Mouse (Mus musculus) subcutaneous adipose tissue, adult 2 months (tissue): ENCODE data around the gene Spdl1. TPM values are rescaled to one million over a fixed set of nuclear protein-coding genes. Genes with fewer than 3 reads are reported as not detected.

Experiments used
- polyA plus RNA-seq: library from polyadenylated mRNA; depleted of rRNA; stranded (reverse); fragments of >200 nt; gene quantifications from 2 replicates; pipeline ENCODE4 v1.2.3, GENCODE M21; 2012; ENCODE audit warnings: low replicate concordance; rRNA removed

Spdl1 gene
- polyA plus RNA-seq: 0.40 and 1.4 TPM in 2 replicates

DNA sequence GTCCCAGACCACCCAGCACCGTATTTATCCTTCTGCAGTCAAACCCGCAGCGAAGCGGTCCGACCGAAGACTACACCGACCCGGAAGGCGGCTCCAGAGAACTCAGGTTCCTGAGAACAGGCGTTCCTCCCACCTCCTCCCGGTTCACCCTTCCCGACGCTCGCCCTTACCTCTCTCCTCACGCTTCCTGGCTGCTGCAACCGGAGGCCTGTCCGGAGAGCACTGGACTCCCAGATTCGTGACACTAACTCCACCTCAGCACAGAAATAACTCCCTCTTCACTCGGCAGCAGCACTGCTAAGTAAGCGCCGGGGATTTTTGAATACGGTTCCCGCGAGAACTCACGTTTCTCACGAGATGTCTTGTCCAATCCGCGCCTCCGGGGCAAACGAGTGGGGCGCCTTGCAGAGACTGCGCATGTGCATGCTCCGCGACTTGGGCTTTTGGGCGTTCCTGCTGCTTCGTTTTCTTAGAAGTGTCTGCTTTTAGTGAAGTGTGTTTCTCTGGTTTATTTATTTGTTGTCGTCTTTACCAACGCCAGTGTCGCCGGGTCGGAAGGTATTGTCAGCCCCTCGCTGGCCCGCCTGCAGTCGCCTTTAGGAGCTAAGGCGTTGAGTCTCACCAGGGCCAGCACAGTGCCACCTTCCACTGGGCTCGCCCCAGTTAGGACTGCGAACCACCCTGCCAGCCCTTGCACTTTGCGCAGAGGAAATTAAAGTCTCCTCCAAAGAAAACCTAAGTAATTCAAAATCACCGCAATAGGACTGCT lies at the start of gene Spdl1:
Spdl1 (minus strand) TSS at position 324 of the 769 bp plus-strand sequence.

DNA sequence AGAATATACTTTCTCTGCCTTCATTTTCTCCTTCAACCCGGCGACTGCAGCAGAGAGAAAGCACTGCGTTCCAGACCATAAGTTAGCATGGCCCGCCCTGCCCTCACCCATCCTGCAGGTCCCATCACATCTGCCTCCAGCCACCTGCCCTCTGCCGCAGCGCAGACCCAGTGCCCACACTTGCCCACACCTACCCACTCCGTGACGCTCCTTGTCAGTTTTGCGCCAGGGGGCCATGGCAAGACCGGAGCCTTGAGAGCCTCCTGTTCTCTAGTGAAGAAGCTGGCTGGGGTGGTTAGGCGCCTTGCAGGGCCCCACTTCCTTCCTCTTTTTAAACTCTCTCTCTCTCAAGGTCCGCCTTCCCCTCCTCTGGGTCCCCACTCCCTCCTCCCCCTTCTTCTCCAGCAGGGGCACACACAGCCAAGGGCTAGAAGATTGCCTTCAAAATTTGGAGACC lies 49.8 kb downstream of the Spdl1 start, which contains the start of gene Dock2:
Dock2 (minus strand) TSS at position 306 of the 457 bp plus-strand sequence.

Other genes starting within 250 kb of the Spdl1 start
- gene Dock2, start 49.7 kb downstream of the Spdl1 start, polyA plus RNA-seq: 4.1 and 5.9 TPM in 2 replicates